Mouse (Mus musculus) ovary, adult 18-20 months (tissue): Measurements from ENCODE around the gene Ttc32.
"Not testable (repeated sequence)": the region's sequence is repeated elsewhere in the genome, so short reads cannot be mapped to it uniquely, and the experiment has no call there.

ENCODE experiments used
- DNase-seq: peaks from one replicate; pipeline ENCODE4 v3.0.0; 2022; ENCODE audit warnings: low spot score, mixed read lengths

The Ttc32 gene

DNA sequence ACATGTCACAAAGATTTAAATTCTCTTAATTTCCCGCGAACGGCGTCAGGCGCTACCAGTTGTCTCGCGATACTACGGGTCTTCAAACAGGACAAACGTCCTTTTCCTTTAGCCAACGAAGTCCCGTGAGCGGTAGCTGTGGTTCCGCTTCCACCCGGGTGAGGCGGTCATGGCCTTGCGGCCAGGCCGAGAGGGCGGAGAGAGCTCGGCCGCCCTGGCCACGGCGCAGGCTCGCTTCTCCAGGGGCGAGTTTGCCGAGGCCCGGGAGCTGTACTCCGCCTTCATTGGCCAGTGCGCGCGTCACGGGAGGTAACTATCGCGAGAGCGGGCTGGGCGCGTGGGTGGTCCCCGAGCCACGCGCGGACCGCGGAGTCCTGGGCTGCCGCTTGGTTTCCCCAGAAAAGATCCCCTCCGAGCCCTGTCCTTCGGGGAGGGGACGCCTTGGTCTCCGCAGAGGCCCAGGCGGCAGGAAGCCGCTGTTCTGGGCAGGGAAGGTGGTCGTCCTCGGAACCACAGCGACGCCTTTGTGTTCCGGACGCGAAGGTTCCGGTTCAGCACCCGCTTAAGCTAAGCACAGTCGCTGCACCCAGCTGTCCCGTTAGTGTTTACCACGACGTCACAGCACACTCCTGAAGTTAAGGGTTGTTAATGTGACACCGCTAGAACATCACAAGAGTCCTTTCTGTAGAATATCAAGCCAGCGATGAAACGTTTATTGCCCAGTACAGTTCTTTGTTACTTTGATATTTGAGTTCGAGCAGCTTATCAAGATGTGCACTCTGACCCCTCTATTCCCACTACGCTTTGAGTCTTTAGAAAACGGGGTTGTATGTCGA lies at the start of gene Ttc32:
Gene Ttc32 (plus strand): TSS at position 110 of the 836 bp plus-strand sequence.
- DNase-seq, result peak; percentile 92

DNA sequence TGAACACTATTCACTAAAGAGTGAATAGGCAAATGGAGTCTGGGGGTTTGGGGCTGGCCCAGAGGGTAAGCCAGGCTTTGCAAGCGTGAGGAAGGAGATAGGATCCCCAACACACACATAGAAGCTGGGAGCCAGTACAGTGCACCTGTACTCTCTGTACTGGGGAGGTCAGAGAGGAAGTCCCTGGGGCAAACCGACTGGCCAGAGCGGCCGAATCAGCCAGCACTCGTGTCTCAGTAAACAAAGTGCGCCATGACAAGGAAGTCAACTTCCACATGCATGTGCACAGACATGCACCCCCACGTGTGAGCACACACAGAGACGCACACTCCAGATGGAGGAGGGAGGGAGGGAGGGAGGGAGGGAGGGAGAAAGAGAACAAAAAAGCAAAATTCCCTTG lies 36.6 kb upstream of the Ttc32 start:
- DNase-seq, result no peak

DNA sequence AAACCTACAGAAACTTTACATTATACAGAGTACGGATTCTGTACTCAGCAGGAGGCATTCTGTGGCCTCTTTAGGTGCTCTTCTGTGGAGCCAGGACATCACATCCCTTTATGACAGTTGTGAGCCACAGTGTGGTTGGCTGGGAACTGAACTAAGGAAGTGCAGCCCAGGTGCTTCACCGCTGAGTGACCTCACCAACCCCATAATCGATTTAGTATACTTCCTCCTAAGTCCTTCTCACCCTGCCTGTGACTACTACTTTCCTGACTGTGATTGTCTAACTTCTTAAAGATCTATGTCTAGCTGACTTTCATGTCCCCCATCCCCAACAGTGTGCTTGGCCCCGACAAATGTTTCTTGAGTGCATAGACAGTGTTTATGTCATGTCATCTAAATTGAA lies 31.5 kb upstream of the Ttc32 start:
- no peak for DNase-seq

DNA sequence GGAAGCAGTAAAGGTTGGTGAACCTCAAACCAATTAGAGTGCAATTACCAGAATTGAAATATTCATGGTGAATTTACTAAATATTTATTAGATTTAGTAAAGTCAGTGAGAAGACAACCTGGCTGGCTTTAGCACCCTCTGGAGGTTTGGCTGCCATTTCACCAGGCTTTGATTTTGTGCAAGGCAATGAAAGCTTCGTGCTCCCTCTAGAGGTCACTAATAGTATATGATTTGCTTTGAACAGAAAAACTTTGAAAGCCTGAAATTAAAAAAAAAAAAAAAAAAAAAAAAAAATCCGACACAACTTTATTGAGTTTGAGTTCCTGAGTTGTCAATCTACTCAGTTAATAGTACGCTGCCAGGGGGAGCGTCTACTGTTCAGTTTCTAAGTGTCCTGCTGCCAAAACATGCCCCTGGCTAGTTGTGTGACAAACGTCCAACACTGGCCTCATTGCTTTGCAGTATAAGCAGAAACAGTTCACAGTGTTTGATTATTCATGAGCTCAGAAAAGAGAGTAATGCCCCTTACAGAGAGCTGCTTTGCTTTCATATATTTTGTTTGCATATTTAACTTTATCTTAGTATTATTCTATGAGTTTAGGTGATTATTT lies 27.7 kb upstream of the Ttc32 start:
- DNase-seq, result peak; percentile 21

DNA sequence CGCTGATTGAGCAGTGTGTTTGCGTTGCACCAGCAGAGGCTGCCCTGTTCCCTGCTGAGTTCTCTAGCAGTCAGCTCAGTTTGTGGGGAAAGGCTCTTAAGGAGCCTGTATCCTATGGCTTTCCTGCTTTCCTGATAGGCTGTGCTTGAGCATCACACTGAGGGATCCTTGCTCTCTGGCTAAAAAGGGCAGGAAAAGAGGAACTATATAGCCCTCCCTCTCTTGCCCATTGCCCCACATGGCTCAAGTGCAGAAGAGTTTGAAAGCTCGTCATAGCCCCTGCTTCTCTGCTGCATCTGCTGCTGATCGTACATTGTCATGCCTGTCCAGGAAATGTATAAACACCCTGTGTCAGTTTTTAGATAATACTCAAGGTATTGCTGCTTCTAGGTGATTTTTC lies 22.7 kb upstream of the Ttc32 start:
- no peak for DNase-seq

DNA sequence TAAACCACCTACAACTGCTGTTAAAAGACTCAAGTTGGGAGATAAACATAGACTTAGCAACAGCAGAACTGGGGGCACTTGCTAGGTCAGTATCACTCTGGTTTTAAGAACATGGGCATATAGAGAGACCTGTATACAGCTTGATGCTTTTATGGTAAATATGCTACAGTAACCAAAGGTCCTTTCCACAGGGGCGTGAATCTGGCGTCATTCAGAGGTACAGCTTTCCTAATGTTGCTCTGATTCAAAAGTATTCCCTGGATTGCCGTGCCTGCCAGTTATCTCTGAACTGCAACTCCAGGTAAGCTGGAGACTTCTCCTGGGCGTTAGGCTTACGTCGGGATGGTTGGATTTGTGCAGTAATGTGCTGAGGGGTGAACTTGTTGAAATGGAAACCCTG lies 22.0 kb upstream of the Ttc32 start:
- DNase-seq, result no peak

DNA sequence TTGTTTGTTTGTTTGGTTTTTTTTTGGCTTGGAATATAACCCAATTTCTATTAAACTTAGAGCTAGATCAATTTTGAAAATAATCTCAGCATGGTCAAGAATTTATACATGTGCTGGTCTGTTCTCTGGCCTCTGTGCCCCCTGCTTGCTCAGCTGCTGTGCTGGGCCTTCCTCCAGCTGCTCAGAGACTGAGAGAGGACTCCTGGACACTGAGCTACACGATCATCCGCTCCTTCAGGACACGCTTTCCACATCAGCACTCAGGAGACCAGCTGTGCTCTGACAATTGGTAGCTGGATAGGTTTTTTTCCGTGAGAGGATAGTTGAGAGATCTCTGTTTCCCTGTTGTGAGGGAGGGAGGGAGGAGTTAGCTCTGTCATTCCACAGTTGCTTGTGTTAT lies 19.5 kb upstream of the Ttc32 start:
- no peak for DNase-seq

DNA sequence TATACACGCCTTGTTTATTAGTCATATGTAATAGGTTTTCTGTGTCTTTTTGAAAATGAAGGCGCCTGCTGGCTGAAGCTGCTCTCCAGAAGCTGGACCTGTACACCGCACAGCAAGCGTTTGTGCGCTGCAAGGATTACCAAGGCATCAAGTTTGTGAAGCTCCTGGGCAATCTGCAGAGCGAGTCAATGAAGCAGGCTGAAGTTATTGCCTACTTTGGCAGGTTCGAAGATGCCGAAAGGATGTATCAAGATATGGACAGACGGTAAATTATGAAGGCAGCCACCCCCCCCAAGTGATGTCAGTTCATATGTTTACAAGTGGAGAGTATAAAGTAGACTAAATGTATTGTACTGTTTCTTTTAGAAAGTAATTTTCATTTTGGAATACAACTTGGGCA lies 13.4 kb upstream of the Ttc32 start:
- DNase-seq, result no peak

DNA sequence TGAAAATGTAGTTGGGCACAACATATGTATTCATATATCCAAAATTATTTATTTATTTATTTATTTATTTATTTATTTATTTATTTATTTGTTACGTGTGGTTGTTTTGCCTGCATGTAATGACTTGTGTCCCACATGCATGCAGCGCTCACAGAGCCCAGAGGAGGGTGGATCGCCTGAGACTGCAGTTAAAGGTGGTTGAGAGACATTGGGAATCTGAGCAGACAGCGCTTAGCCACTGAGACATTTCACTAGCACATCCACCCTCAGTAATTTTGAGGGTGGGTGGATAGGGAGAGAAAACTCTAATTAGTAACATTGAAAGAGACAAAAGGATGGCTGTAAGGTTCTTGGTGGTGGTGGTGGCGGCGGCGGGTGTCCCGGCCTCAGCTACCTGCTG lies 9.4 kb upstream of the Ttc32 start:
- DNase-seq, result no peak

DNA sequence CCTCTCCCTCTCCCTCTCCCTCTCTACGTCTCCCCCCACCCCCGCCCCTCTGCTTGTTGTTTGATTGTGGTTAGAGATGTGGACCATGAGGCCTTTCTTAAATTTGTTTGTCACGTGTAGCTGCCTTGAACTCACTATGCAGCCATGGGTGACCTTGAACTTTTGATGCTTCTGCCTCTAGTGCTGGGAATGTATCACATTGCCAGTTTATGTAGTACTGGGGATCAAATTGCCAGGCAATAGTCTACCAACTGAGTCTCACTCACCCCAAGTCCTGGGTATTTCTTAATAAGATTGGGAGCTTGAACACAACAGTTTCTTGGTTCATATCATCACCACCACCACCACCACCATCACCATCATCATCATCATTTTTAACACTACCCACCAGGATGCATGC lies 8.8 kb upstream of the Ttc32 start:
- DNase-seq, result no peak

DNA sequence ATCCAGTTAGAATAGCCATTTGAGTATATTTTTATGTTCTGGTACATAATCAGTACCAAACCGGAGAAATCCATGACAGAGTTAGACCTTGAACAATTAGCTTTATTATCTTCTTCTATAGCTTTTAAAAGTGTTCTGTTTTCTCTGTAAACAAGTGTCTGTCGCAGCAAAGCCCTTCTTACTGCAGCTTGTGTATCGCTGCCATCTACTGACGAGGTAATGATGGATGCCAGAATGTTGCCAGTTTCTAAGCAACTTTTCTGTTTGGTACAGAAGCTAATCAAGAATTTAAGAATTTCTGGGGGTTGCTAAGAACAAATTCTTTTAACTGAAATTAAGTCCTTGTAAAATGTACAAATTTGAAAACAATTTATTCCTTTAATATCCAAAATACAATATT lies 6.8 kb upstream of the Ttc32 start:
- no peak for DNase-seq

DNA sequence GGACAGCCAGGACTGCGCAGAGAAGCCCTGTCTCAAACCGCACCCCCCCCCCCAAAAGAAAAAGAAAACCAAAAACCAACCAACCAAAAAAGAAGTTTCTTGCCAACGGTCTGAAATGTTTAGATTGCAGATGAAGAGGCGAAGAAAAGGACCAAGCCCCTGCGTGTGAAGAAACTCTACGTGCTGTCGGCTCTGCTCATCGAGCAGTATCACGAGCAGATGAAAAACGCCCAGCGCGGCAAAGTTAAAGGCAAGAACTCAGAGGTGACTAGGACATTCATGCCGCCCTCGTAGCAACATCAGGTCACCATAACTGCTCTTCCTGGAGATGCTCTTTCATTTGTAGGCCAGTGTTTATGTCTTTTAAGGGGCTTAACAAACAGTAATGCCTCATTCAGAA lies 5.7 kb upstream of the Ttc32 start:
- no peak for DNase-seq

DNA sequence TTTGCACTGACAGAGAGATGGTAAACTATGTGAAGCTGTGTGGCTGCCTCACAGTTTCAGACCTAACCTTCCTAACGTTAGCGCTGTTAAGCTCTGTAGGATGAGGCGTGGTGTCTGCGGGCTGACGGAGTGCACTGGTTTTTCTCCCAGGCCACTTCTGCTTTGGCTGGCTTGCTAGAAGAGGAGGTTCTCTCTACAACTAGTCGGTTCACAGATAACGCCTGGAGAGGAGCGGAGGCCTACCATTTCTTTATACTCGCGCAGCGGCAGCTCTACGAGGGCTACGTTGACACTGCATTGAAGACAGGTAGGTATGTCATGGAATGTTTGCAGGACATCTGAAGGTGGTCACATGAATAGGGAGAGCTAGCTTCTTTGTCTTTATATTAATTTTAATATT lies 5.1 kb upstream of the Ttc32 start:
- DNase-seq, result no peak

DNA sequence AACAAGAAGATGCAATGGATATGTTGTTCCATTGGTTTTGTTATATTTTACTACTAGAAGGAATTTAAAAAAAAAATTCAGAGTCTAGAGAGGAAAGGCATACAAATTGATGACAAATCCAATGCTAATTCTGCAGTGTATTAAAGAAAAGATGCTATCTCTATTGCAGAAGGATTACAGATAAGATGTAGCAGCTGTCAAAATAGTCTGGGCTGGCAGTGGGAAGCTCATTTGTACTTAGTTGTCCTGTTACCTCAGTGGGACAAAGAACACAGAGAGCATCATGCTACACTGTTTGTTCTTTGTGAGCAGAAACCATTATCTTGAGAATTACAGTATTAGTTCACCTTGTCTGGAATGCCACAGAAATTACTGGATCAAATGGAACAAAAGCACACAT lies 3.0 kb upstream of the Ttc32 start:
- no peak for DNase-seq

DNA sequence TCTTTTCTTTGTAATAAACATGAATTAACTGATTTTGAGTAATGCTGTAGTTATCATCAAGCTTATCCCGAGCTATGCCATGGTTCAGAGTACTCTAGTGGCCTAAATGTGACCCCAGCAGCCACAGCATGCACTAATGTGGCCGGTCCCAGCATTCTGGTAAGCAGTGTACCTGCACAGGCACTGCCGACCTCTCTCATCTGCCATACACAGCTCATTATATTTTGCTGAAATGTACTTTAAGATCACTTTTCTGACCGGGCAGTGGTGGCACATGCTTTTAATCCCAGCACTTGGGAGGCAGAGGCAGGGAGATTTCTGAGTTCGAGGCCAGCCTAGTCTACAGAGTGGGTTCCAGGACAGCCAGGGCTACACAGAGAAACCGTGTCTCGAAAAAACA lies 981 bp upstream of the Ttc32 start:
- DNase-seq, result not testable (repeated sequence)

DNA sequence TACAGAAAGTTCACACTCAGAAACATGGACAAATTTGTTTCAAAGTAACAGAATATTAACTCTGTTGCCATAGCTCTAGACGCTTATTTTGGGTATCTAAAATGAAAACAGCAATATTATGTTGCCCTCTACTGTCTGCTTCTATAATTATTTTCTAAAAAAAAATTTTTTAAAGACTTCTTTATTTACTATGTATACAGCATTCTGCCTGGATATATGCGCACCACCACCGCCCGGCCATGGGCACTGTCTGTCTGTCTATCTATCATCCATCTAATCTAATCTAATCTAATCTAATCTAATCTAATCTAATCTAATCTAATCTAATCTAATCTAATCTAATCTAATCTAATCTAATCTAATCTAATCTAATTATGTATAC lies 300 bp upstream of the Ttc32 start:
- DNase-seq, result no peak

DNA sequence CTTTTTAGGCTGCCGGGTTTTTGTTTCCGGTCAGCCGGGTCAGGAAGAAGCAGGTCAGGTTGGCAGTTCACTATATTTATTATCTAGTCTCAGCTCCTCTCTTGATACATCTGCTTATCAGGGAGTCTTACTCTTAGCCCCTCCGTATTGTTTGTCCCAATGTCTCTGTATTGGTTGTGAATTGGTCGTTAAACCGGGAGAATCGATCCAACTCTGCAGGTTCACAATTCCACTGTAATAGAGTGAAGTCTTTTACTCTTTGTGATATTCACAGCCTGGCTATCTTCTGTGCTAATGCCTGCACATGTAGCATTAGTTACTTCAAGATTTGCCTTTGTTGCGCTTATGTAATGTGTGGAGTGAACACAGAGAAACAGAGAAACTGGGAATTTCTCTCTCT lies 1.4 kb downstream of the Ttc32 start:
- no peak for DNase-seq

DNA sequence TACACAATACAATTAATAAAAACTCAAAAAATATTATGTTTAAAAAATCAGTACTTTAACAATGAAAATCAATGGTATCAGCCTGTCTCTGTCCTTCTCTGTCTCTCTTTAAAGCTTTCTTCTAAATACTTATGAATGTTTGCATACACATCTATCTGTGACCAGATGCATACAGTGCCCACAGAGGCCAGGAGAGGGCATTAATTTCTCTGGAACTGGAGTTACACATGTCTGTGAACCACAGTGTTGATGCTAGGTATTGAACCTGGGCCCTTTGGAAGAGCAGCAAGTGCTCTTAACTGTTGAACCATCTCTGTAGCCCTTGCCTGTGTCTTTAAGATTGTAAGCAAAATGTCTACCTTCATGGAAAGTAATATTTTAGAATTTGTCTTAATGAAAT lies 3.3 kb downstream of the Ttc32 start:
- DNase-seq, result no peak

DNA sequence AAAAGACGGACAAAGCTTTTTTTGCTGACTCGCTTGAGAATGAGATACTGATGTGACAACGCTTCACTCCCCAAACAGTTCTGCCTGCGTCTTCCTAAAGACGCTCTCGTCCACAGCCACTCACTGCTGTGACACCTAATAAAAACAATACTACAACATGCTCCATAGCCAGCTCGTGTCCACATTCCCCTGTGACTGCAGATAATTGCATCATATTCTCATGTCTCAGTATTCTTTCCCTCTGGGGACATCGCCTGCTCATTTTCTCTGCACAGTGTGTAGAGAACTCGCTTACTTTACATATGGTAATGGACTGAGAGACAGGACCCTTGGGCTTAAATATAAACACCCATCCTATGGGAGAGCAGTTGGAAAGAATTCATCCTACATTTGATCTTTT lies 6.6 kb downstream of the Ttc32 start:
- no peak for DNase-seq

DNA sequence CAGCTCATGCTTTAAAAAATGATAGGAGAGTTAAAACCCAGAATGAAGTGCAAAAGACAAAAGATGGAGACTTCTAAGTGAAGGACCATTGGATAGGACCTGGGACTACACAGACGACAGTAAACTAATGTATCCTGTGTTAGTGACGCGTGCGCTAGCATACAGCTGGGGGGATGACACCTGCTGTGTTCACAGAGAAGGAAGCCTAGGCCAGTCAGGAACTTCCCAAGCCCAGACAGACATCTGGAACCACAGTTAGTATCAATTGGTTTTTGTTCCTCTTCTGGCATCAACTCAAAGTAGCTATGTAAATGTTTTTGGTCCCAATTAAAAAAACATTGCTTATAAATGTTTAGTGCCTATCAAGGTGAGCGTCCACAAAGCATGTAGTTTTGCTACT lies 10.4 kb downstream of the Ttc32 start:
- no peak for DNase-seq

DNA sequence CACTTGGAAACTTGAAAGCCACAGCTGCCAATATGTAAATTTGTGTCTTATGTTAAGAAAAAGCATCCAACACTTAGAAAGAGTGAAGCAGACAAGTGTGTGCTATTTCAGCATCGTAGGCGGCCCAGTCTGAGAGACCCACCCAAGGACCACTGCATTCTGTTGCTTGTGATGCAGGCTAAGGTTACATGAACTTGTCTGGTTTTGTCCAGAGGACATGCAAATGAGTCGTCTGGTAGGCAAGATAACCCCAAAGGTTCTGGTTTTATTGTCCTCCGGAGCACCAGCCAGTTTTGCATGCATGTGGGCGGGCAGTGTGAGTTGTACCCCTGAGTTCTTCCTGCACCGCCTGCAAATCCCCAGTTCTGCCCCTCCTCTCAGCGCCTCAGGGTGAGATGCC lies 10.9 kb downstream of the Ttc32 start:
- no peak for DNase-seq

DNA sequence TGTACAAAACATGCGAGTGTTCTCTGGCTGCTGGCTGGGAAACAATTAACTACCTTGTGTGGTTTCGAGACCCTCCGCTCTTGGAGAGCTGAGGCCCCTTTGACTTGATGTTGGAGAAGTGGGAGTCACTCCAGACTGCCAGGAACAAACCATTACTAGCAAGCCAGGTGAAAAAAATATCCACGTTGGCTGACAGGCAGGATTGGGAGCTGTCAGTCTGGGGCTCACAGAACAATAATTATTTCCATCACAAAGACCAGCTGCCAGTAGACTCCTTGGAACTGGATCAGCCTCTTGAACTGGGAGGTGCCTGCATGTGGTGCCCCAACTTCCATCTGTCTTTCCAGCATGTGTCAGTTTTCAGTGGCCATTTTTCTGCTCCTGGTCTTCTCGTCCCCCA lies 12.5 kb downstream of the Ttc32 start:
- DNase-seq, result no peak

DNA sequence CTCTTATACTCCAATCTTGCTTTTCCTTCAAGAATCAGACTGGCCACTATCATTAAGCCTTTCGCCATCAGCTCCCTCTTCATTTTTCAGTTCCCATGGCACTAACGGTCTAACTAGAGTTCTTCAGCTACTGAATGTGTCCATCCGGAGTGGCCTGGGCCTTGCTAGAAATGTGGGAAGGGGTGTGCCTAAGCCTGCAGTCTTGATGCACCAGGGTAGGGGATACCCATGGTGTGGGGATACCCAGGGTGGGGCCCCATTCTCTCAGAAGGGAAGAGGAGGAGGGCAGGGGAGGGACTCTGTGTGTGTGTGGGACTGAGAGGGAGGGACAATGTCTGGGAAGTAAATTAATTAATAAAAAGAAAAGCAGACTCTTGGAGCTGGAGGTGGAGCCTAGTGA lies 13.0 kb downstream of the Ttc32 start:
- DNase-seq, result no peak

DNA sequence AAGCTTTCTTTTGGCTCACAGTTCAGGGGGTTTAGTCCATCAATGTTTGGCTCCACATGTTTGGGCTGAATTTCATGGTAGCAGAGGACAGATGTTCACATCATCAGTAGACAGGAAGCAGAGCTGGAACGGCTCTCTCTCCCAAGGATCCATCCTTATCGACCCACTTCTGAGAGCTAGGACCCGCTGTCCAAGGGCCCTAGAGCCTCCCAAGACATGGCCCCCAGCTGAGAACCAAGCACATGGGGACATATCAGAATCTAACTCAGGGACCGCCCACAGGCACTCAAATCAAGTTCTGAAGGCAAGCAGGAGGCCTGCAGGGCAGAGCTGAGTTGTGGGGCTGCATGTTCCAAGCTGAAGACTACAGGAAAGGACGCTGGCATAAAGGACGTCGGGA lies 14.9 kb downstream of the Ttc32 start:
- DNase-seq, result no peak
